Mouse (Mus musculus) urinary bladder, postnatal 10 days (tissue): Measurements from ENCODE around the gene Zdhhc22.

ENCODE experiments used
- DNase-seq: peaks from one replicate; pipeline ENCODE4 v3.0.0; 2022; ENCODE audit warnings: low spot score

The Zdhhc22 gene

DNA sequence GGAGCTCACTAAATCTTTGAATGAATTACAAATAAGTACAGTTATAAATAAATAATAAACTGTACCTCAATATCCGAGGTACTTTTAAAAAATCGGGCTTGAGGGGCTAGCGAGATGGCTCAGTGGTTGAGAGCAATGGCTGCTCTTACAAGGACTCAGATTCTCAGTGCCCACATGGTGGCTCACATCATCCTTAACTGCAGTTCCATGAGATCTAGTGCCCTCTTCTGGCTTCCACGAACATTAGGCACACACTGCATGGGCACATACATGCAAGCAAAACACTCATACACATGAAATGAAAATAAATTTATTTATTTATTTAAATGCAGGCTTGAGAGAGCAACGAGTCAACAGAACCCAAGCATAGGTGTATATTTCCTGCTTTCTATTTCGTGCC is 5.7 kb upstream of the Zdhhc22 start:
- DNase-seq, result no peak

DNA sequence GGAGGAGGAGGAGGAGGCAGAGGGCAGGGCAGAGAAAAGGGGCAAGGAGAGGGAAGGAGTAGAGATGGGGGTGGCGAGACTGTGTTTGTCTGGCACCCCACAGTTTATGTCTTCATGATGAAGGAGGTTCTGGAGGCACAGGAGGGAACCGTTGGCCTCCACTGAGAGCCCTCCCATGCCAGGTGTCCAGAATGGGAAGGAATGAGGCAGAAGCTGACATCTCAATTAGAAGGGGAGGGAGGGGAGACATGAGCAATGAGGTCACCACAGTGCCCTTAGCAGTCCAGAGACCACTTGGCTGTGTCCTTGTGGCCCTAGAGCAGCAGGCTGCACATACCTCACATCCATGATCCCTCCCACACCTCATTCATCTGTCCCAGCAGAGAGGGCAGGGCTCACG is 4.5 kb upstream of the Zdhhc22 start:
- DNase-seq, result no peak

DNA sequence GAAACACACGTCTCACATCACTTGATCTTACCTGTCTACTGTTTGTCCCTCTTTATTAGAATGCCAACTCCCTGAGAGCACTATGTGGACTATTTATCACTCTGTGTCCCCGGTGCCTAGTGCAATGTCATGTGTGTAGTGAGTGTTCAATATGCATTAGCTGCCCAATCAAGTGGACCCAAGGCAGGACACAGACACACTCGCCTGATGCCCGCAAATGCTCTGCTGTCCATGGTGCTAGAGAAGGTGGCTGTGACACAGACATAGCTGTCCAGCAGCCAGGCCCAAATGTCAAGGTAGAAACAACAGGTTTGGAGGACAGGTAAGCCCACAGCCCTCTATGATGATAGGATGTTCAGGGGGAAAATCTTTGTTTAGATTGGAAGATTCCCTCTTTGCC is 3.9 kb upstream of the Zdhhc22 start:
- DNase-seq, result no peak

DNA sequence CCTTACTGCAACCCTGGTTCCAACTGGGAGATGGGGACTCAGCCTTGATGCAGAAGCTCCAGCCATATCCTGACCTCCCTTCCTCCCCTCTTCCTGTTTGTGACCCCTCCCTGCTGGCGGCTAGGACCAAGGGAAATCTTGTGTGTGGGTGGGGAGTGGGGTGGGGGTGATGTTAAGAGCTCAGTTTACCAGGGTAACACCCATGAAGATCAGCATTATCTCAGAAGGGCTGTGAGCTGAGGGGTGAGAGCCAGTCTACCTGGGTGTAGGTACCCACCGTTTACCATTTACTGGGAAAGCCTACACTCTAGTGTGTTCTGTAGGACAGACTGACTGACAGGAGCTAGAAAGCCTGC is 503 bp upstream of the Zdhhc22 start:
- no peak for DNase-seq

DNA sequence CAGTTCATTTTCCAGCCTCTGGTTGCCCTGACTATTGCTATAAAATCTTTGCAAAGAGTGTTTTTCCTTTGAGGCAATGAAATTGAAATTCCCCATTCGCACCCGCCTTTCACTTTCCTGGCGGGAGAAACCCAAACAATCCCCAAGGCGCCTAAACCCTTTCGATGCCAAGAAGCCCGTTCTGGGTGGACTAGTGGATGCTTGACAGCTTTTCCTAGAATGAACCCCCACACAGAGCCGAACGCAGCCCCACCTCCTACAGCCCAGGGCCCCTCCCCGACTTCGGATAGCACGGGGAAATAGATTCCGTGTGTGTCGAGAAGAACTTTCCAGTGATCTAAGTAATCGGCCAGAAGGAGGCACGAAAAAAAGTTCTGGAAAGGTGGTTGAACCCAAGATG is 852 bp downstream of the Zdhhc22 start:
- no peak for DNase-seq

DNA sequence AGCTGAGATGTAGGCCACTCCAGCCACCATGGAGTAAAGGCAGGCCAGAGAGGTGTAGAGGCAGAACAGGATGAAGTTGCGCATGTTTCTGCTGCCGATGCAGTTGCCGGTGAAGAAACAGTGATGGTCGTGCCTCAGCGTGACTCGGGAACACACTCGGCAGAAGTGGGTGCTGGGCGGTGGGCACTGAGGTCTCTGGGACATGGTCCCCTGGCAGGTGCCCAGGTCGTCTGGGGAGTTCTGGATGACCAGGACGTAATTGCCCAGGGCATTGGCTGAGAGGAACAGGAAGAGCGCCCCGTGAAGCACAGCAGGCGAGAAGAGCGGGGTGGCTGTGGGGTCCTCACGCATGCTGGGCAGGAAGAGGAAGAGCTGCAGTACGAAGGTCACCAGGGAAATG is 2.0 kb downstream of the Zdhhc22 start:
- DNase-seq, result no peak

DNA sequence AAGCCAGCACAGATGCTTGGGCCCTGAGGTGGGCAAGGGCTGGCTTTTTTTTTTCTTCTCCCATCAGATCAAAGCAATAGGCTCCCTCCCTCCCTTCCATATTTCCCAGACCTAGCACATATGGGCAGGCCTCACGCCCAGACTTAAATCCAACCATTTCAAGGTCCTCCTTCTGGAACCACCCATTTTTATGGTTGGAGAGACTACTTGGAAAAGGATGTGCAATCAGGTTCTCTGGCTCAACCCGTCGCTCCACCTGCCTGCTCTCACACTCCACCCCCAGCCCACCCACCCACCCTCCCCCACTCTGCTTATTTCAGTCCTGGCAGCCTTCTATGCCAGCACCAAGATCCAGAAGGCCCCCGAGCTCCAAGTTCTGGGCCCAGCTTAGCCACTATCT is 3.7 kb downstream of the Zdhhc22 start:
- DNase-seq, result no peak

DNA sequence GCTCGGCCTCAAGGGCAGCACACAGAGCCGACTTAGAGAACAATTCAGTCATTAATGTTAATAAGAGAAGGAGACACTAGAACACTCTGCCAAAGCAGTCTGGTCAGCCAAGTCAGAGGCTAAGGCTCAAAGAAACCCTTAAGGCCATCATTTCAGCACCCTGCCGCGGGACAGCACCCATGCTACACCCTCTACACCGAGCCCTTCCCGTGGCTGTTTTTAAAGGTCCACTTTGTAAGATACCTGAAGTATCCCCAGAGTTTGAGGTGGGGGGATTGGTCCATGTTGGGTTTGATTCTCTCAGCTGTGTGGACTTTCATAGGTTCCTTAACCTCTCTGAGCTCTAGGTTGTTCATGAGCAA is 6.1 kb downstream of the Zdhhc22 start:
- no peak for DNase-seq

DNA sequence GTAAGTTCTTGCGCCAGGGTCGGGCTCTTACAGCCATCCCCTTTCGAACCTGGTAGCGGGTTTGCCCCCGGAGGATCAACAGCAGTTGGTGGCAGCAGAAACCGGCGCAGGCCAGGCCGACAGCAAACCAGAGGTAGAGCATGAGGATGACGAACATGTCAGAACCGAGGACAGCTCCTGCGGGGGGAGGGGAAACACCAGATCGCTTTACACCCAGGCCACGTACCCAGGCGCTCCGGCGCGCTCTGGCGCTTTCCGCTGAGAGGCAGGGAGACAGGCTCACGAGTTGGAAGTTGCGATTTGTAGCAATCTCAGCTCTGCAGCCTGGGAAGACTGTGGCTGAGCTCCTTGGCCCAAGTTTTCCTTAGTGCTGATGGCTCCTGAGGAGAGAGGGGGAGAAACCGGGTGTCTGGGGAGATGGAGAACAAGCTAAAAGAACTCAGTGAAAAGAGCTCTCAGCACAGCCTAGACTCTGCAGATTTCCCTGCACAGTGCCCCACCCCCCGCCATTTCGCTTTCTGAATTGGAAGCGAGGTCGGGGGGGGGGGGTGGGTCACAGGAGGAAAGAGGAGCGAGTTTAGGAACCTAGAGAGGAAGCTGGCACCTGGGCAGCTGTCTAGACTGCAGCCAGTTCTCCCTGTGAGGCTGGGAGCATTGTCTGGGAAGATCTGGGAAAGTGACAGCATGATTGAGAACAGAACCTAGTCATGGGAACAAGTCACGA is 6.6 kb downstream of the Zdhhc22 start:
- DNase-seq, result no peak

DNA sequence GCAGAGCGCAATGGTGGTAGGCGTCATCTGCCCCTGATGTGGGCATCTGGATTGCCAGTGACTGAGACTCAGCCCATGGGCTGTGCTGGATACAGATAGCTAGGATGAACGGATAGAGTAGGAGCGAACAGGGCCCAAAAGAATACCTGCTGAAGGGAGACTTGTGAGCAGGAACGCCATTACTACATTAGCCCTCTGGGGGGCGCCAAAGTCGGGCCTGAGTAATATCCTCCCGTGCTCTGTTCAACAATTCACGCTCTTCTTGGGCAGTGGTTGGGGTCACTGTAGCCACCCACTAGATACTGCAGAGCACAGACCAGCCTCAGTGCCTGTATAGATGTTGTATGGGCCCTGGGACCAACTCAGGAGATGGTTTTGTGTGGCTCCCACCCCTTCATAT is 9.1 kb downstream of the Zdhhc22 start:
- DNase-seq, result no peak

DNA sequence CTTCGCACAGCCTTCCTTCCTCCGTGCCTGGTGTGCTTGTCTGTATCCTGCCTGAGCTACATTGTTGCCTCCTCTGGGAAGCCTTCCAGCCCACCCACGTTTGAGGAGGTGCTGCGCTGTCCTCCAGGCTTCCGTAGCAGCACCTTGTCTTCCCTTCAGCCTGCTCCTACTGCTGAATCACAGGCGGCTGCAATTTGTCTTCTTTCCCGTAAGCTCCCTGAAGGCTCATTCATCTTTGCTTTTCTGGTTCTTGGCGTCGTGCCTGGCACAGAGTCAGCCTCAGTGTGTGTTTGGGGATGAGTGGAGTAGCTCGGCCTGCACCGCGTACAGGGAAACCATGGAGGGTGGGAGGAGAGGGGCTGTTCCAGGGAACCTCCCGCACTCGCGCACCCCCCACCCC is 12.4 kb downstream of the Zdhhc22 start:
- DNase-seq, result no peak

DNA sequence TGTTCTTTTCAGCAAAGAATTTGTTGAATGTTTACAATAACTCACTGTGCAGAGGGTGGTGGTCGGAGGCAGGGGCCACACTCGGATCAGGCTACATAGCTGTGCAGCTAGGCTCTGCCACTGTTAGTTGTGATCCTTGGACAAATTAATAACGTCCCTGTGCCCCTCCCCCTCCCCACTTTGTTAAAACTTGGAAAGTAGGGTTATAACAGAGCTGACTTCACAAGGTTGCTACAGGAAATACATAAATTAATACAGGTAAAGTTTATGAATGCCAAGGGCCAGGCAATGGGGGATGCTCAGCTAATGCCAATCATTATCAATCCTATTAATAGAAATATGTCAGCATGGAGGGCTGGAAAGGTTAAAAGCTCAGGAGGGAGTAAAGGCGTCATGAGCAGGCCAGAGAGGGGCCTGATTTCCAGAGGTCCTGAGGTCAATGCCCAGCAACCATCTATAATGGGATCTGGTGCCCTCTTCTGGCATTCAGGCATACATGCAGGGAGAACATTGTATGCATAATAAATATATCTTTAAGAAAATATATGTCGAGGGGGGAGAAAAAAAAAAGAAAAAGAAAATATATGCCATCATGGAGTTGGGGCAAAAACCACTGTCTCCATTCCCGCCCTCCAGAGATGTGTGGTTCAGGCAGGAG is 13.6 kb downstream of the Zdhhc22 start:
- no peak for DNase-seq

DNA sequence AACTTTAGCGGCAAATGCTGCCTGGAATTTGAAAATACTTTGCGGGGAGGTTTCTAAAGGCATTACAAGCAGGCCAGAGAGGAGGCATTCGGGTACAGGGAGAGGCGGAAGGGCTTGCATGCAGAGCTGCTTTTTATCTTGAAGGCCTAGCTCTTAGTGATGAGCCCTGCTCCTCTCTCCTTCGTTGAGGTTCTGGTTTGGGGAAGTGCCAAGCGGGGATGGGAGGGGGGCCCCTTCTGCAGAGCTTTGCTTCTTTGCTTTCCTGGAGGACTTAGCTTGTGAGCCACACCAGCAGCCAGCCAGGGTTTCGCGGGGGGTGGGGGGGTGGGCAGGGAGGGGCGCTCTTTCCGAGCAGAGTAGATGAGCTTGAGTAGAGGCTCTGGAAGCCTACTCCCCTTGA is 14.5 kb downstream of the Zdhhc22 start:
- no peak for DNase-seq

DNA sequence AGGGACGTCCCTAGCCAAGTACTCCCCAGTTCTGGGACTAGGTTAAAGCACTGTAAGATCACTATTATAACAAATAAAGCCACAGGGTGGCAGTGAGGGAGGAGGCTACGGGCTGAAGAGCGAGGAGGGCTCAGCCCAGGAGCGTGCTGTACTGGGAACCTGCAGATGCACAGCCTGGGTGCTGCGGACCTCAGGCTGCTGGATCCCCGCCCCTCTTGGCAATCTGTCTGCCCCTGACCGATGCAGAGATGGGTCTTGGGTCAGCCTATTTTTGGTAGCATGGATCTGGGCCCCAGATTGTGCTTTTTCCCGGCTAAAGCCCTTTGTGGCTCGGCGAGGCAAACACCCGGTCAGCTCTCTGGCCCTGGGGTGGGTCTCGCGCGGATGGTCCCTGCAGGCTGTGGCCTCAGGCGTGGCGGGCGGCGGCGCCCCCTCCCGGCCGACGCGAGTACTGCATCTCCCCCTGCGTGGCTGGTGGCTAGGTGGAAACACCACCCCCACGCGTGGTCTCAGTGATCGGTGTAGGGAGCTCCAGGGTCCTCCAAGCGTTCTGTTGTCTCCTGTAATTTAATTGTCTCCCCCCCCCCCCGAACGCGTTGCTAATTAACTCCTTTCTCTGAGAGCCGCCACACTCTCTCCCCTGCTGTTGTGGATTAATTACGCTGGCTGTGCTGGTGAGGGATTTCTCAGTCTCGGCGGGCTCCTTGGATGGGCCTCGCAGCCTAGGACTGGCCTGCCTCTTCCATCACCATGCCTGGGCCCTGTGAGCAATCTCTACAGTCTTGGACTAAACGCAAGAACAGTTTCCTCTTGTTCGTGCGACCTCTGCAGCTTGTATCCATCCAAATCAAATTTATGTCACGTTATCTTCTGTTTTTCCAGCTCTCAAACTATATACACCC is 15.6 kb downstream of the Zdhhc22 start:
- DNase-seq, result peak; percentile 64

DNA sequence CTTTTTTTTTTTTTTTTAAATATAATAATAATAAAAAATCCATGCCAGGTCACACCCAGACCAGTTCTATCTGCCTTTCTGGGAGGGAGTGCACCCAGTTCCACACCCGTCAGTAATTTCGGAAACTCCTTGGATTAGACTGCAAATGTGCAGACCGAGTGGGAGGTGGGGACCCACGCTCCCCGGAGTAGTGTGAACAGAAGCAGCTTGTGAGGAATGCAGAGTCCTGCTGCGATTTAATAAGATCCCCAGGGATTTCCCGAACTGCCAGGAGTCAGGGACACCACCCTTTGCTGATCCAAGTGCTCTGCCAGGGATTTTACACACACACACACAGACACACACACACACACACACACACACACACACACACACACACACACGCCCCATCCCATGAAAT is 16.5 kb downstream of the Zdhhc22 start:
- no peak for DNase-seq

DNA sequence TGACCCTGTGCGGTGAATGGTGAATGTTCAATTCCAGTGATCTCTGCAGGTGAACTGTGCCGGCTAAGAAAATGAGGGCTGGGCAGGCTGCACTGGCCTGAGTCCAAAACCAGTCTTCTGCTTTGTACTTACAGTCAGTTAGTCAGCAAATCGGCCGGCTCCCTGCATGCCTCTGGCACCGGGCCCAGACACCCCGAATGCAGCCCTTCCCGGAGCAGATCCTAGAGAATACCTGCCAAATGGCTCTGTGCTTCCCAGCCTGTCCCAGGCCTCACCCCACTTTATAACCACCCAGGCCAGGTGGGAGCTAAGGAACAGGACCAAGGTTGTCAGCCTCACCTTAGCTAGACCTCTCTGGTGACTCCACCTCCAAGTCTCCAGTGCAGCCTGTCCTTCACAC is 17.0 kb downstream of the Zdhhc22 start:
- no peak for DNase-seq

DNA sequence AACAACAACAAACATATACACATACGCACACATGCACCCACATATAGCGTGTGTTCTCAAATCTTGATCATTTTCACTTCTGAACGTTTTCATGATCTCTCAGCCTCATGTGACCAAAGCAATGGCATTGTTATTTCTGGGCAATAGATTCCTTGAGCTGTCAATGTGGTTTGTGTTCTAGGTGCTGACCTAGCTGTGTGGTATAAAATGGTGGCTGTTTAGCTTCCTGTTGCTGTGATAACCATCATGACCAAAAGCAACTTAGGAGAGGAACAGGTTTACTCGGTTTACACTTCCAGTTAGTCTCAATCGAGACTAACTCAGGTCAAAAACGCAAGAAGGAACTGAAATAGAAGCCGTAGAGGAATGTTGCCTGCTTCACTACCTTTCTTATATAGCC is 19.1 kb downstream of the Zdhhc22 start:
- no peak for DNase-seq

DNA sequence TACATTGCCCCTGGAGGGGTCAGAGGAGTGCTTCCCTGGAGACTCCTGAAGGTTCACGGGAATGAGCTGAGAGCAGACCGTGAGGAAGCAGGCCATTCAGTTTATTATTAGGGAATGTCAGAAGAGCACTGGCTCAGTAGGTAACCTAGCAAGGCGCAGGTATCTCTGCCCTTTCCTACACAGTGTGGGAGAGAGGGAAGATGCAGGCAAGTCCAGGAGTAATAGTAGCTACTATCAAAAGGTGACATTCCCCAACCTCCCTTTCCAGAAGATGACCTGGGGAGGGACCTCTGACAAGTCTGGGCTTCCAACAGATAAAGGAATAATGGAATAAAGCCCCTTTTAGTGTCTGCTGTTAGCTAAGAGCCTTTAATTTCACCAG is 21.0 kb downstream of the Zdhhc22 start:
- DNase-seq, result no peak

DNA sequence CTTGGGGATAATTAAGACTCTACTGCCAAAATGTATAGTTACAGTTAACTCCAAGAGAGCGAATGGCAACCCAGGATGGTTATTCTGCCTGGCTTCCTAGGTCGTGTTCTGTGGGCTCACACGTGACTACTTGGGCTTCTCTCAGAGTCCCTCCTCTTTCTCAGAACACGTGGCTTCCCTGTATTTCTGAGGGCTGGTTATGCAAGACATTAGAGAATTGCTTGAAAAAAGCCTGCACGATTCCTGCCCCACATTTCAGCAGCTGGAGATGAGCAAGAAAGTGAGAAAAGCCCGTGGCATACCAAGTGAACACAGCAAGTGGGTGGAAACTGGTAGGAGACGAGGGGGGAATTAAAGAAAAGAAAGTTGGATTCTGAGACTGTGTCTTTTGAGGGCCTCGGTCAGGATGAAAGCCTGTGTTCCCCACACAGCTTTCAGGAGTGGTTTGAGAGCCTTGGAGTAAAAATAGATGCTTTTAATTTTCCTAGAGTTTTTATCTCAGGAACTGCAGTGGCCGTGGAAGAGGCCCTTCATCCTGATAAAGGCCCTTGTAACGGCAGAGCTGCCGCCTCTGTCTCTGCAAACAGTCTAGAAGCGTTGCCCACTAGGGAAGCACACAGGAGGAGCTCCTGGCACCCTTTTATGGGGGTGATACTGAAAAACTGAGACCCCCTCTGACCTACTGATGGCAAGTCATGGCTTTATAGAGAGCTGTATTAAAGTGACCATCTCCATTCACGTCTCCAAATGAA is 21.6 kb downstream of the Zdhhc22 start:
- DNase-seq, result no peak

DNA sequence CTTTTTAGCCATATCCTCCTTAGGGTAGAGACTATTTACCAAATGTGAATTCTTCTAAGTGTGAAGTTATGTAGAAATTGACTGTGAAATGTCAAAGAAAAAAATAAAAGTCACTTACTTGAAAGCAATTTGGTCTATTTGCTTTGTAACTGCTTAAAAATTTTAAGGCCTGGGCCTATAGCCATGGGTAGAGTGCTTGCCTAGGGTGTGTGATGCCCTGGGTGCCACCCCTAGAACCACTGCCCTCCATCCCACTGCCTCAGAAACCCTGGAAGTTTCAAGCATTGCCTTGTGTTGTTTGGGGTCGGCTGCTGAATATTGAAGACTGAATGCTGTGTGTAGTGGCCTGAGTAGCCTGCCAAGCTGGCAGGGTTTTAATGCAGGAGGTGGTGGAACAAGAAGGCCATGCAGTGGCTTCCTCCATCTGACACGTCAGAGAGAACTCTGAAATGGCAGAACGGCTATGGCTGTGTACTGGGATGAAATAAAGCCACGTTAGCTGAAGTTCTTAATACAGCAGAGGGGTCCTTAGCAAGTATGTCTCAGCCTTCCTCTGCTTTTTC is 24.9 kb downstream of the Zdhhc22 start:
- DNase-seq, result no peak

DNA sequence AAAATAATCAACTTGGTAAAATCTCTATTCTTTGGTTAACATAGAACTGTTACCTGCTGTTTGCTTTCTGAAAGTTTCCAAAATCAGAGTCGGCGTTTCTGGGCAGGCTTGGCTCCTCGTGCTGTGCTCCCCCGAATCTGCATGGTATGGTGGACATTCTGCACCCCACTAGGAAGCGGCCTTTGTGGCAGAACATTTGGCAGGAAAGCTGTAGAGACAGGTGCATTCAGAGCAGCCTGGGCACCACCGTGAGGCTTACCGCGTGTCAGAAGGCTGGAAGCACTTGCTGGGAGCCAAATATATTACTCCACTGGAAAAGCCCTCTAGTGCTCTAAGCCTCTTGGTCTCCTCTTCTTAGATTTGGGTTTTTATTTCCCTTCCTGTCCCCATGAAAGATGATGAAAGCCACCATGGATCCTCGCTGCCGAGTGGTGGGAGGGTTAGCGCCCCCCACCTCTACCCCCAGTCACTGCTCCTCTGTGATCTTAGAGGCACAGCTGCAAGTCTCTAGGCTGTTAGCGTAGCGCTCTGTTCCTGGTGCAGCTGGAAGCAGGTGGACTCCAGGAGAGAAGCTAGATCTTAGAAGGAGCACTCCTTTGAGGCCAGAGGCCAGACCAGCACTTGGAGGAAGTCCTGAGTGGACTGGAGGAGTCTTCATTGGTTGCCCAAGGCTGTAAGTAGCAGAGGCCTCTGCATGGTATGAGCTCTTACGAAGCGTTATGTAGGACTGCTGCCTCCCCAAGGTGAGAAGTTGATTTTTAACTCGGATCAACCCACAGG is 25.8 kb downstream of the Zdhhc22 start:
- DNase-seq, result no peak
